Mouse (Mus musculus) spleen, adult 2 months (tissue): ENCODE data around the gene Fam163b.

Experiments
- CTCF ChIP-seq: fragments of 200-500 bp; IDR thresholded peaks from 2 replicates; pipeline ENCODE4 v1.5.1; 2011; ENCODE audit warnings: mild to moderate bottlenecking, inconsistent platforms; ENCODE audit not compliant: insufficient read depth, insufficient read length, insufficient replicate concordance; ENCODE audit errors: extremely low read depth
- POLR2A ChIP-seq: fragments of 200-500 bp; IDR thresholded peaks from 2 replicates; pipeline ENCODE4 v1.6.1; 2011; ENCODE audit warnings: low read depth, low read length, inconsistent platforms

DNA sequence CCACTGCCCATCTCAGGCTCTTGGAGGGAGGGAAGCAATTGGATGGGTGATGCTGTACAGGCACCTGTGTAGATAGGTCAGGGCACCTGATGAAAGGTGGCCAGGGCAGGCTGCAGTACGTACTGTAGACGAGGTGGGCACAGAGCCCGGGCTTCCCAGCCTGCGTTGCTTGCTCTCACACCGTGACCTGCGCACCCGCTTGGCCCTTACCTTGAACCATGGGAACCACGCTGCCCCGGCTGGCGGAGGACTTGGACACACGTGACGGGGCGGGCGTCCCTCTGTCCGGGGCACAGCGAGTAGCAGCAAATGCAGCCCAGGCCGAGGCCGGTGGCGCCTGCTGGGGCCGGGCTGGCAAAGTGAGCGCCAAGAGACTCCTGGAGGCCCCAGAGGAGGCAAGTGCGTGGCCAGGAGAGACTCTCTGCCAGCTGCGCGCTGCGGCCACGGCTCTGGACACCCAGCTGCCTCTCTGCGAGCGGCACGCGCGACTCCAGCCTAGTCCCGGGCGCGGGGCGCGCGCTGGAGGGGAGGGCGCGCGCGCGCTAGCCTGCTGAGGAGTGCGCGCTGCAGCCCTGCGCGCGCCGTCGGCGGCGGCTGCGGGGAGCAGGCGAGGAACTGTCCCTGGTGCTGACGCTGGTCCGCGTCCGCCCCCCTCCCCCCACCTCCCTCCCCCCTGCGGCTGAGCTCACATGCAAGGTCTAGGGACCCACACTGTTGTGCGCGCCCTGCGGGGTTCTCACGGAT is at the start of gene Fam163b:
- no peak for TF ChIP-seq CTCF
- no peak for TF ChIP-seq POLR2A
